Mouse (Mus musculus) CH12.LX (cell line): ENCODE measurements at regions not wholly inside any gene's neighbourhood (a gene's known extent, or its start where the extent isn't known, plus 50 kb on each side); places are given as distances from the start of the nearest gene placed in this dataset.

Experiments used
- DNase-seq: peaks from one replicate; pipeline ENCODE4 v3.0.0-alpha.2; 2013; ENCODE audit errors: extremely low read depth
- H3K27ac ChIP-seq: 2 replicates; pipeline ENCODE4 v1.5.1; 2012; ENCODE audit warnings: low read depth, mild to moderate bottlenecking, control low read depth, moderate library complexity; ENCODE audit not compliant: insufficient read depth
- H3K27me3 ChIP-seq: replicated peaks from 2 replicates; pipeline ENCODE3; 2012; ENCODE audit warnings: inconsistent platforms
- H3K36me3 ChIP-seq, 2 experiments: replicated peaks in 1 of 2; 2 replicates each; pipeline versions ENCODE3 to v1.6.1; 2012; ENCODE audit warnings: inconsistent platforms in 1 of 2, low read length in 1 of 2, mild to moderate bottlenecking in 1 of 2, mixed read lengths in 1 of 2, moderate library complexity in 1 of 2; ENCODE audit not compliant: control insufficient read depth in 1 of 2, insufficient read depth in 1 of 2
- H3K4me1 ChIP-seq, 2 experiments: 2 replicates each; pipeline ENCODE4 v1.6.1; 2012; ENCODE audit warnings: inconsistent platforms in 1 of 2, moderate library complexity in 1 of 2; ENCODE audit not compliant: insufficient read depth in 2 of 2, control insufficient read depth in 1 of 2
- H3K4me2 ChIP-seq: 2 replicates; pipeline ENCODE4 v1.6.1; 2012; ENCODE audit warnings: low read depth, mild to moderate bottlenecking, control low read depth; ENCODE audit not compliant: poor library complexity, insufficient read depth, severe bottlenecking
- H3K4me3 ChIP-seq, 3 experiments: fragments of 150-350 bp in 1 of 3; sonication (generic) in 1 of 3; replicated peaks in 1 of 3; 2 replicates each; pipeline versions ENCODE3 to v1.5.1; 2011 to 2012; ENCODE audit warnings: low read depth in 2 of 3, low read length in 2 of 3, mild to moderate bottlenecking in 2 of 3, moderate library complexity in 2 of 3, control low read depth in 1 of 3, improper control_type of control experiment in 1 of 3, inconsistent platforms in 1 of 3, mixed read lengths in 1 of 3; ENCODE audit not compliant: poor library complexity in 1 of 3
- H3K79me2 ChIP-seq: replicated peaks from 2 replicates; pipeline ENCODE4 v1.6.1; 2012; ENCODE audit warnings: mild to moderate bottlenecking, moderate library complexity; ENCODE audit not compliant: control insufficient read depth, poor library complexity, insufficient read depth, severe bottlenecking; ENCODE audit errors: extremely low read depth
- H3K9ac ChIP-seq: 2 replicates; pipeline ENCODE4 v1.6.1; 2012; ENCODE audit warnings: low read depth, mild to moderate bottlenecking, control low read depth, moderate library complexity; ENCODE audit not compliant: insufficient read depth
- H3K9me3 ChIP-seq: replicated peaks from 2 replicates; pipeline ENCODE3; 2012; ENCODE audit warnings: low read length, inconsistent platforms, mixed read lengths
- BHLHE40 ChIP-seq: IDR thresholded peaks from 2 replicates; pipeline ENCODE4 v1.6.1; 2011; ENCODE audit warnings: mild to moderate bottlenecking, low read depth, low read length, improper control_type of control experiment
- CHD1 ChIP-seq: IDR thresholded peaks from 2 replicates; pipeline ENCODE4 v1.6.1; 2012; ENCODE audit warnings: low read depth, low read length, improper control_type of control experiment, inconsistent platforms
- CTCF ChIP-seq, 2 experiments: IDR thresholded peaks in 1 of 2; conservative IDR thresholded peaks in 1 of 2; 2 replicates each; pipeline ENCODE4 v1.5.1; 2011 to 2012; ENCODE audit warnings: low read depth in 2 of 2, low read length in 2 of 2, improper control_type of control experiment in 1 of 2, inconsistent platforms in 1 of 2, mild to moderate bottlenecking in 1 of 2, moderate library complexity in 1 of 2
- ELF1 ChIP-seq: IDR thresholded peaks from 2 replicates; pipeline ENCODE4 v1.6.1; 2014; ENCODE audit warnings: low read depth, mild to moderate bottlenecking, inconsistent platforms, low read length, improper control_type of control experiment
- EP300 ChIP-seq: IDR thresholded peaks from 2 replicates; pipeline ENCODE4 v1.6.1; 2011; ENCODE audit warnings: low read length, improper control_type of control experiment
- ETS1 ChIP-seq: conservative IDR thresholded peaks from 2 replicates; pipeline ENCODE4 v1.6.1; 2012; ENCODE audit warnings: low read depth, mild to moderate bottlenecking, inconsistent platforms, low read length, improper control_type of control experiment, moderate library complexity
- HCFC1 ChIP-seq: IDR thresholded peaks from 2 replicates; pipeline ENCODE4 v1.6.1; 2012; ENCODE audit warnings: low read depth, mild to moderate bottlenecking, inconsistent platforms, low read length, improper control_type of control experiment
- IRF4 ChIP-seq: IDR thresholded peaks from 2 replicates; pipeline ENCODE4 v1.6.1; 2014; ENCODE audit warnings: low read depth, mild to moderate bottlenecking, inconsistent platforms, low read length, improper control_type of control experiment
- JUN ChIP-seq: IDR thresholded peaks from 2 replicates; pipeline ENCODE4 v1.6.1; 2011; ENCODE audit warnings: low read depth, mild to moderate bottlenecking, low read length, improper control_type of control experiment, moderate library complexity; ENCODE audit not compliant: insufficient read depth
- JUND ChIP-seq: conservative IDR thresholded peaks from 2 replicates; pipeline ENCODE4 v1.6.1; 2011; ENCODE audit warnings: low read depth, low read length, improper control_type of control experiment
- MAFK ChIP-seq: IDR thresholded peaks from 2 replicates; pipeline ENCODE4 v1.6.1; 2011; ENCODE audit warnings: low read length, improper control_type of control experiment; ENCODE audit not compliant: insufficient replicate concordance
- MAX ChIP-seq: IDR thresholded peaks from 2 replicates; pipeline ENCODE4 v1.6.1; 2011; ENCODE audit warnings: low read length, improper control_type of control experiment
- MYC ChIP-seq: IDR thresholded peaks from 2 replicates; pipeline ENCODE4 v1.6.1; 2011; ENCODE audit warnings: low read depth, mild to moderate bottlenecking, improper control_type of control experiment, low read length
- NELFE ChIP-seq: IDR thresholded peaks from 2 replicates; pipeline ENCODE4 v1.6.1; 2011; ENCODE audit warnings: low read depth, low read length, improper control_type of control experiment
- RAD21 ChIP-seq: IDR thresholded peaks from 2 replicates; pipeline ENCODE4 v1.6.1; 2011; ENCODE audit warnings: low read depth, mild to moderate bottlenecking, low read length, improper control_type of control experiment, moderate library complexity
- RCOR1 ChIP-seq: conservative IDR thresholded peaks from 2 replicates; pipeline ENCODE4 v1.6.1; 2012; ENCODE audit warnings: low read depth, mild to moderate bottlenecking, inconsistent platforms, low read length, improper control_type of control experiment
- SIN3A ChIP-seq: IDR thresholded peaks from 2 replicates; pipeline ENCODE4 v1.6.1; 2012; ENCODE audit warnings: low read length, improper control_type of control experiment, inconsistent platforms
- SMC3 ChIP-seq: IDR thresholded peaks from 2 replicates; pipeline ENCODE4 v1.6.1; 2011; ENCODE audit warnings: low read depth, low read length, improper control_type of control experiment
- TBP ChIP-seq: conservative IDR thresholded peaks from 2 replicates; pipeline ENCODE4 v1.6.1; 2011; ENCODE audit warnings: low read depth, low read length, improper control_type of control experiment
- UBTF ChIP-seq: IDR thresholded peaks from 2 replicates; pipeline ENCODE4 v1.6.1; 2012; ENCODE audit warnings: low read depth, mild to moderate bottlenecking, inconsistent platforms, low read length, improper control_type of control experiment, moderate library complexity
- USF1 ChIP-seq: IDR thresholded peaks from 2 replicates; pipeline ENCODE4 v1.6.1; 2014; ENCODE audit warnings: low read depth, mild to moderate bottlenecking, inconsistent platforms, low read length, improper control_type of control experiment
- USF2 ChIP-seq: conservative IDR thresholded peaks from 2 replicates; pipeline ENCODE4 v1.6.1; 2011; ENCODE audit warnings: low read depth, low read length, improper control_type of control experiment
- ZMIZ1 ChIP-seq: IDR thresholded peaks from 2 replicates; pipeline ENCODE4 v1.6.1; 2012; ENCODE audit warnings: low read depth, mild to moderate bottlenecking, inconsistent platforms, low read length, improper control_type of control experiment
- dilution Hi-C: fragments of 300-500 bp; cut with MboI; formaldehyde crosslinking; loops from 2 replicates; pipeline ENCODE4 v1.14.3; 2020; ENCODE audit warnings: low sequenced_read_pairs; ENCODE audit not compliant: extremely low pct_unique_long_range_greater_than_20kb, extremely low pct_ligation_motif_present
- in situ Hi-C: fragments of 300-500 bp; cut with MboI; formaldehyde crosslinking; loops from 3 replicates; pipeline ENCODE4 v1.14.3; 2019; ENCODE audit warnings: low sequenced_read_pairs, low pct_ligation_motif_present, low pct_unique_long_range_greater_than_20kb, mixed read lengths

- peaks cover 21% of the 10 kb centered on the region for H3K9me3 ChIP-seq
- no peaks in the 10 kb centered on the region for H3K79me2 ChIP-seq
- no peaks in the 10 kb centered on the region for H3K36me3 ChIP-seq
- no peaks in the 10 kb centered on the region for H3K4me1 ChIP-seq
- no peaks in the 10 kb centered on the region for H3K27me3 ChIP-seq
- in situ Hi-C loops, result loop anchor here (10.0 kb wide), 1 partner anchor 285 kb away; no protein-coding TSS in a partner anchor
- TF ChIP-seq MAX, result no peak
- no peak for TF ChIP-seq TBP
- no peak for TF ChIP-seq USF2
- no peak for TF ChIP-seq USF1
- no peak for TF ChIP-seq HCFC1
- no peak for TF ChIP-seq ZMIZ1
- no peak for TF ChIP-seq JUND
- no peak for TF ChIP-seq EP300
- no peak for TF ChIP-seq CTCF (conservative IDR thresholded peaks at IDR 0.05 in 1 of 2, IDR thresholded peaks at IDR 0.05 in 1 of 2; ENCODE audit: low read depth in 2 of 2, low read length in 2 of 2)
- no peak for TF ChIP-seq NELFE
- TF ChIP-seq UBTF, result no peak
- H3K27ac ChIP-seq, result no peak overlapping the region
- dilution Hi-C loops, result no loop called here
- no peak overlapping the region for H3K4me2 ChIP-seq
- DNase-seq, result no peak
- H3K4me3 ChIP-seq, result no peak overlapping the region
- no peak overlapping the region for H3K9ac ChIP-seq
These were observed 151.0 kb upstream of the Sfswap start for GRCm38 (mm10) chr5:129350024-129350423.

GRCm38 (mm10) chr5:129353549-129353948 lies 147.5 kb upstream of the Sfswap start:
- dilution Hi-C loops, result no loop called here
- DNase-seq, result no peak
- Histone ChIP-seq H3K9ac (no peak overlapping the region), H3K4me3 (no peak overlapping the region), H3K27ac (no peak overlapping the region), H3K4me1 (no peaks in the 10 kb centered on the region), H3K36me3 (no peaks in the 10 kb centered on the region), H3K27me3 (peaks cover 4% of the 10 kb centered on the region), H3K79me2 (no peaks in the 10 kb centered on the region), H3K9me3 (peaks cover 25% of the 10 kb centered on the region), H3K4me2 (no peak overlapping the region)
- in situ Hi-C loops, result loop anchor here (10.0 kb wide), 1 partner anchor 289 kb away; no protein-coding TSS in a partner anchor
- TF ChIP-seq MAX, result no peak
- TF ChIP-seq CTCF (conservative IDR thresholded peaks at IDR 0.05 in 1 of 2, IDR thresholded peaks at IDR 0.05 in 1 of 2; ENCODE audit: low read depth in 2 of 2, low read length in 2 of 2), result no peak
- no peak for TF ChIP-seq JUN
- no peak for TF ChIP-seq CHD1
- TF ChIP-seq USF1, result no peak
- no peak for TF ChIP-seq NELFE
- TF ChIP-seq ELF1, result no peak
- no peak for TF ChIP-seq SIN3A
- TF ChIP-seq ETS1, result no peak
- no peak for TF ChIP-seq RCOR1
- TF ChIP-seq HCFC1, result no peak
- no peak for TF ChIP-seq BHLHE40
- no peak for TF ChIP-seq MAFK
- TF ChIP-seq IRF4, result no peak
- no peak for TF ChIP-seq TBP
- TF ChIP-seq MYC, result no peak
- no peak for TF ChIP-seq SMC3
- TF ChIP-seq RAD21, result no peak
- no peak for TF ChIP-seq UBTF
